Mouse (Mus musculus) small intestine, adult 2 months (tissue): ENCODE measurements around the gene 1700001L19Rik.

Experiments used
- CTCF ChIP-seq: fragments of 200-500 bp; IDR thresholded peaks from 2 replicates; pipeline ENCODE4 v1.5.1; 2012; ENCODE audit warnings: low read depth, mild to moderate bottlenecking, control low read depth, inconsistent platforms, low read length, moderate library complexity, mixed read lengths; ENCODE audit not compliant: insufficient replicate concordance, insufficient read length; ENCODE audit errors: extremely low read depth
- POLR2A ChIP-seq: fragments of 200-500 bp; IDR thresholded peaks from 2 replicates; pipeline ENCODE4 v1.6.1; 2012; ENCODE audit warnings: low read depth, mild to moderate bottlenecking, control low read depth, inconsistent platforms, low read length, moderate library complexity

DNA sequence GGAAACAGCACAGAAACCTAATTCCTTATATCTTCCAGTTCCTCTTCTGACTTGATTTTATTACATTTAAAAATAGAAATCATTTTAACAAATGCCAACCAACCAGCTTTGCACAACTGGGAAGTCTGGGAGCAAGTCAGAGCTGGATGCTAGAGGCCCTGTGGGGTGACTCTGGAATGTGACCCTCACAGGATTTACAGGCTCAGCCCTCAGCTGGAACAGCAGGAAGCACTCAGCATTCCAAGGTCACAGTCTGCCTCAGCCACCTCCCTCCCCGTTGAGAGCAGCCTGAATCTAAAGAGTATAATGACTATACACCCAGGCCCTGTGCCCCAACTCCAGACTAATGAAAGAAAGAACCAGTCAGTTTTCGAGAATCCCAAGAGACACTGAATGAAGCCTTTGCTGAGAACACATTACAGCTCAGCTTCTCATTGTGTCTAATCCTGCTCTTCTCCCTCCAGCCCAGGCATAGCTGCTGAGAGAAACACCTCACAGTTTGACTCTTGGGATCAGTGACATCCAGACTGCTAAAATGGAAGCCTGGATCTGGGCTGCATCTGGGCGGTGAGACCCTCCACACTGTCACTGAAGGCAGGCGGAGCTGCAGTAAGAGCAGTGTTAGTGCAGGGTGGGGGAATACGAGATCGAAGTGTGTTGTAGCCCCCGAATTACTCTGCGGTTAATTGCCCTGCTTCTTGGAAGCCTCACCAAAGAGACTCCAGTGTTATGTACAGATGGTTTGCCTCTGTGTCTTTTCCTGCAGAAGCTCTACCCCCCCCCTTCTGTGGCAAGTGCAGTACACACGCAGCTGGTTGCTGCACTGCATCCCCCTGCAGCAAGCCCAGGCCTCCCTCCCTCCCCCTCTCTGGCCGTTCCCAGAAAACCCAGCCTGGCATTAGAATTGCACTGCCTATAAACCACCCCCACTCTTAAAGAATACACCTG lies 24.0 kb upstream of the 1700001L19Rik start:
- no peak for TF ChIP-seq CTCF
- no peak for TF ChIP-seq POLR2A
